Mouse (Mus musculus) spleen, adult 2 months (tissue): ENCODE data around the gene Eva1a. TPM values are rescaled to one million over a fixed set of nuclear protein-coding genes. Genes with fewer than 3 reads are reported as not detected.

Source experiments
- DNase-seq, 2 experiments: peaks; one replicate each; pipeline versions ENCODE4 v3.0.0 to v3.0.0-alpha.2; 2012 to 2021; ENCODE audit warnings: low spot score in 2 of 2, low read depth in 1 of 2
- H3K27ac ChIP-seq: fragments of 200-500 bp; 2 replicates; pipeline ENCODE4 v1.5.1; 2012; ENCODE audit warnings: low read length, inconsistent platforms; ENCODE audit not compliant: insufficient read depth
- H3K27me3 ChIP-seq: fragments of 200-500 bp; 2 replicates; pipeline ENCODE4 v1.6.1; 2012; ENCODE audit warnings: mild to moderate bottlenecking, moderate library complexity, low read length, inconsistent platforms; ENCODE audit not compliant: control insufficient read depth, insufficient read depth
- H3K36me3 ChIP-seq: fragments of 200-500 bp; 2 replicates; pipeline ENCODE4 v1.6.1; 2012; ENCODE audit warnings: mild to moderate bottlenecking, low read length, inconsistent platforms; ENCODE audit not compliant: control insufficient read depth, insufficient read depth
- H3K4me1 ChIP-seq: fragments of 200-500 bp; 2 replicates; pipeline ENCODE4 v1.6.1; 2011; ENCODE audit warnings: inconsistent platforms; ENCODE audit not compliant: control insufficient read depth, insufficient read depth, insufficient read length
- H3K4me3 ChIP-seq: fragments of 200-500 bp; 2 replicates; pipeline ENCODE4 v1.5.1; 2011; ENCODE audit warnings: mild to moderate bottlenecking, inconsistent platforms; ENCODE audit not compliant: insufficient read depth, insufficient read length; ENCODE audit errors: extremely low read depth
- CTCF ChIP-seq: fragments of 200-500 bp; IDR thresholded peaks from 2 replicates; pipeline ENCODE4 v1.5.1; 2011; ENCODE audit warnings: mild to moderate bottlenecking, inconsistent platforms; ENCODE audit not compliant: insufficient read depth, insufficient read length, insufficient replicate concordance; ENCODE audit errors: extremely low read depth
- POLR2A ChIP-seq: fragments of 200-500 bp; IDR thresholded peaks from 2 replicates; pipeline ENCODE4 v1.6.1; 2011; ENCODE audit warnings: low read depth, low read length, inconsistent platforms
- WGBS: fragments of 180-500 bp; shearing (Covaris S2); methylation state at CpG from one replicate; pipeline ENCODE4 v1.1.7; 2018; 5-methylcytosine and 5-hydroxymethylcytosine counted together
- polyA plus RNA-seq: library from polyadenylated mRNA; depleted of rRNA; stranded (reverse); fragments of >200 nt; gene quantifications from 2 replicates; pipeline ENCODE4 v1.2.3, GENCODE M21; 2012

The Eva1a gene
- polyA plus RNA-seq, 1 experiment: 0.65 TPM

GRCm38 (mm10) chr6:82065230-82065629 lies 24.4 kb downstream of the Eva1a start:
- no peak for DNase-seq
- no peak overlapping the region for H3K4me3 ChIP-seq
- H3K4me1 ChIP-seq: no peaks in the 10 kb centered on the region
- H3K27ac ChIP-seq: no peak overlapping the region
- no peaks in the 10 kb centered on the region for H3K36me3 ChIP-seq
- WGBS: 78% methylated on average over 5 of the region's 5 CpGs
- TF ChIP-seq CTCF: no peak
- TF ChIP-seq POLR2A: no peak
- H3K27me3 ChIP-seq: no peaks in the 10 kb centered on the region

GRCm38 (mm10) chr6:82066515-82067081 lies 25.8 kb downstream of the Eva1a start:
- 83% methylated on average over 8 of the region's 8 CpGs for whole genome bisulfite sequencing
- Histone ChIP-seq H3K4me3 (no peak overlapping the region), H3K36me3 (no peaks in the 10 kb centered on the region), H3K27me3 (no peaks in the 10 kb centered on the region), H3K27ac (no peak overlapping the region), H3K4me1 (no peaks in the 10 kb centered on the region)
- no peak for DNase-seq
- TF ChIP-seq POLR2A: no peak
- no peak for TF ChIP-seq CTCF

DNA sequence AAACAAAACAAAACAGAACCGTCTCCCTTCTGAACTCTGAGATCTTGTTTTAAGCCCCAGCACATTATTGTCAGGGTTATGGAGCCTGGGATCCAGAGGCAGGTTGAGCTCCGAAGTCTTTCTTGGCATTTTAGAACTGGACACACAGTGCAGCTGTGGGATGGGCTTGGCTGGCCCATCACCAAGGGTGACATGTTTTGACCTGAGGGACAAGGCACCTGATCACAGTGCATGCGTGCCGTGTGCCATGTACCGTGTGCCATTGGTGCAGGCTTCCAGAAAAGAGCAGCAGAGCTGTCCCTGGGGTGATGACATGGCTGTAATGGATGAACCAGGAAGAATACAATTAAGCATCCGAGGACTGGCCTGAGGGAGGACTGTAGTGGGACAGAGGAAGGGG lies 29.6 kb downstream of the Eva1a start:
- H3K36me3 ChIP-seq: no peaks in the 10 kb centered on the region
- H3K4me1 ChIP-seq: no peaks in the 10 kb centered on the region
- H3K27ac ChIP-seq: no peak overlapping the region
- WGBS: 84% methylated on average over 6 of the region's 6 CpGs
- no peak for TF ChIP-seq POLR2A
- no peak overlapping the region for H3K4me3 ChIP-seq
- H3K27me3 ChIP-seq: no peaks in the 10 kb centered on the region
- DNase-seq: no peak

GRCm38 (mm10) chr6:82073011-82073410 lies 32.2 kb downstream of the Eva1a start:
- Histone ChIP-seq H3K27ac (no peak overlapping the region), H3K4me3 (no peak overlapping the region), H3K36me3 (no peaks in the 10 kb centered on the region), H3K4me1 (no peaks in the 10 kb centered on the region), H3K27me3 (no peaks in the 10 kb centered on the region)
- 93% methylated on average over 2 of the region's 2 CpGs for WGBS
- TF ChIP-seq CTCF: no peak
- TF ChIP-seq POLR2A: no peak
- no peak for DNase-seq

GRCm38 (mm10) chr6:82073567-82073966 lies 32.7 kb downstream of the Eva1a start:
- no peak overlapping the region for H3K27ac ChIP-seq
- TF ChIP-seq CTCF (no peak), POLR2A (no peak)
- no peak for DNase-seq

GRCm38 (mm10) chr6:82076364-82076763 lies 35.5 kb downstream of the Eva1a start:
- no peaks in the 10 kb centered on the region for H3K36me3 ChIP-seq
- DNase-seq: no peak
- H3K4me3 ChIP-seq: no peak overlapping the region
- H3K27me3 ChIP-seq: no peaks in the 10 kb centered on the region
- 90% methylated on average over 4 of the region's 4 CpGs for WGBS
- H3K4me1 ChIP-seq: no peaks in the 10 kb centered on the region
- TF ChIP-seq POLR2A (no peak), CTCF (no peak)
- H3K27ac ChIP-seq: no peak overlapping the region

More at GRCm38 (mm10) chr6:82073567-82073966, 32.7 kb downstream of the Eva1a start:
- no peaks in the 10 kb centered on the region for H3K4me1 ChIP-seq
- H3K36me3 ChIP-seq: no peaks in the 10 kb centered on the region
- no peak overlapping the region for H3K4me3 ChIP-seq
- no peaks in the 10 kb centered on the region for H3K27me3 ChIP-seq
- WGBS: 92% methylated on average over 3 of the region's 3 CpGs

GRCm38 (mm10) chr6:82078875-82079274 lies 38.0 kb downstream of the Eva1a start:
- Histone ChIP-seq H3K4me3 (no peak overlapping the region), H3K27me3 (no peaks in the 10 kb centered on the region), H3K36me3 (no peaks in the 10 kb centered on the region), H3K4me1 (no peaks in the 10 kb centered on the region), H3K27ac (no peak overlapping the region)
- TF ChIP-seq CTCF: no peak
- 95% methylated on average over 4 of the region's 4 CpGs for WGBS
- DNase-seq: no peak
